Mouse (Mus musculus) erythroblast, embryonic 14.5 days (primary cell): ENCODE data around the gene Hdac8. TPM values are rescaled to one million over a fixed set of nuclear protein-coding genes. Genes with fewer than 3 reads are reported as not detected.

Experiments used
- H3K27me3 ChIP-seq: 2 replicates; pipeline ENCODE4 v1.6.1; 2012; ENCODE audit warnings: inconsistent platforms; ENCODE audit not compliant: control insufficient read depth
- H3K36me3 ChIP-seq: 2 replicates; pipeline ENCODE4 v1.6.1; 2012; ENCODE audit warnings: mild to moderate bottlenecking, inconsistent platforms; ENCODE audit not compliant: control insufficient read depth
- H3K4me1 ChIP-seq: 2 replicates; pipeline ENCODE4 v1.6.1; 2012; ENCODE audit warnings: inconsistent platforms; ENCODE audit not compliant: control insufficient read depth
- H3K4me3 ChIP-seq: replicated peaks from 2 replicates; pipeline ENCODE3; 2012; ENCODE audit warnings: moderate library complexity, mild to moderate bottlenecking, inconsistent platforms
- H3K9me3 ChIP-seq: 2 replicates; pipeline ENCODE4 v1.6.1; 2012; ENCODE audit warnings: low read length, inconsistent platforms, mixed read lengths; ENCODE audit not compliant: control insufficient read depth
- GATA1 ChIP-seq: IDR thresholded peaks from 2 replicates; pipeline ENCODE4 v1.6.1; 2012; ENCODE audit warnings: low read length, inconsistent platforms, mixed read lengths
- TAL1 ChIP-seq: IDR thresholded peaks from 3 replicates; pipeline ENCODE4 v1.6.1; 2012; ENCODE audit warnings: low read length, inconsistent platforms, mixed read lengths
- polyA plus RNA-seq: library from polyadenylated mRNA; stranded (reverse); fragments of >175 nt; gene quantifications from 2 replicates; pipeline ENCODE4 v1.2.3, GENCODE M21; 2012

The Hdac8 gene
- polyA plus RNA-seq, 1 experiment, result 0.10 TPM

DNA sequence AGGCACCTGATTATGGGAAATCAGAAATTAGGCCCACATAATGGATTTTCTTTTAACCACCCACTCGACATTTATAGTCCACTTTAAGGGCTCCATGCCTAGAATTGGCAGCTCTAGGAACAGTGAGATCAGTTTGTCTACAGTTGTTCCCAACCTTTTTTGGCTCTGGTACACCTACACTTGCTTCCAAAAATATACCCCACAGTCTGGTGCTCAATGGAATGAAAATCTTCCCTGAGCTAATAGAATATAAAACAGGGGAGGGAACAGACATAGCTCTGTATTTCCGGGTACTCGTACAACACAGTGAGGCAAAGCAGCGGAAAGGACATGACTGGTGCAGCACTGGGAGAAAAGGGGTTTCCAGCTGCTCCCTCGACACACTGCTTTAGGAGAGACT lies 29.6 kb downstream of the Hdac8 start:
- Histone ChIP-seq H3K4me3 (no peak overlapping the region), H3K4me1 (no peaks in the 10 kb centered on the region), H3K9me3 (no peaks in the 10 kb centered on the region), H3K27me3 (no peaks in the 10 kb centered on the region; the same call in 1 of the 2 replicates), H3K36me3 (no peaks in the 10 kb centered on the region)
- TF ChIP-seq GATA1 (no peak), TAL1 (no peak)

DNA sequence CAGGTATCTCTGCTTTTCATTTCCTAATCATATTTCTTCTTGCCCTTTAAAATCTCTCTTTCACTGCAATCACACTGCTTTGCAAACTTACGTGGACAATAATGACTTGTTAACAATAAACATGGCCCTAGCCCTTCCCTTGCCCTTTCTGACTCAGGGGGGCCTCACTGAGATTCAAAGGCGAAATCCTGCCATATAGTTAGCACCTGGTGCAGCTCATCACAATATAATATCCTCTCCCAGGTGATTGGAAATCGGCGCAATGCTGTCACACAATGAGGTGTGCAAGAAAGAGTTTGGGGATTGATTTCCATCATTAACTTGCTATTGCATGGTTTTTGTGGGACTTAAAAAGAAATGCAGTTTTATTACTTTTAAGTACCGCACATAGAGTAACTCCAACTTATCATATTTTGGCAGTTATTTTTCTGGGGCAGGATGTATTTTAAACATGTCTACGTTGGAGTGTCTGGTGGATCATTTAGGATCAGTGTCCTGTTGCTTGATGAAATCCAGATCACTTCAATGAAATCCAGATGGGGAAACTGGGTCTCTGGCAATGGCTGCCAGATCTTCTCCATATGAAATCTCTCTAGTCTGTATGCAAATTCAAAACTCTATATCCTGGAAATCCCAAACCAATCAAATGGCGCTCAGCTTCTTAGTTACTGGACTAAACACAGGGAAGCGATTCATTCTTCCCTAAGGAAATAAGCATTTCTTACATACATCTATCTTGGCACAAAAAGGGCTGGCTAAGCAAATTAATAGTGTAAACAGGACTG lies 86.6 kb downstream of the Hdac8 start:
- Histone ChIP-seq H3K36me3 (no peaks in the 10 kb centered on the region), H3K9me3 (no peaks in the 10 kb centered on the region), H3K27me3 (no peaks in the 10 kb centered on the region; the same call in 1 of the 2 replicates), H3K4me1 (no peaks in the 10 kb centered on the region), H3K4me3 (no peak overlapping the region)
- TF ChIP-seq GATA1 (no peak), TAL1 (no peak)

DNA sequence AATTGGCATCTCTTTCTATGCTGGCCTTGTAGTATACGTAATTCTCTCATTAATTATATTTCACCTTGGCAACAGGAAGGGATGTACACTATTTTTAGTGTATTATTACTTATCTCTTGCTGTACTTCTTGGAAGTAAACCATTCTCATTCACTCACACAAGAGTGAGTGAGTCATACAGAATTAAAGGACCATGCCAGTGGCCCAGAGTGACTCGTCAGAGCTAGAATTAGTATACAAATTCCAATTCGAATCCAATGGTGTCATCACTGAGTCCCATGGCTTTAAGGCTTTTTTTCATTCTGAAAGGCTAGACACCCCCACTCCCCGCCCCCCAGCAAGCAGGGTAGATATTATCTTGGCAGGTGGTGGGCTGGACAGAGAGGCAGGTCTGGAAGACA lies 88.2 kb downstream of the Hdac8 start:
- H3K36me3 ChIP-seq, result no peaks in the 10 kb centered on the region
- no peak for TF ChIP-seq TAL1
- TF ChIP-seq GATA1, result no peak
- H3K4me3 ChIP-seq, result no peak overlapping the region
- no peaks in the 10 kb centered on the region; the same call in 1 of the 2 replicates for H3K27me3 ChIP-seq
- no peaks in the 10 kb centered on the region for H3K4me1 ChIP-seq
- H3K9me3 ChIP-seq, result no peaks in the 10 kb centered on the region

DNA sequence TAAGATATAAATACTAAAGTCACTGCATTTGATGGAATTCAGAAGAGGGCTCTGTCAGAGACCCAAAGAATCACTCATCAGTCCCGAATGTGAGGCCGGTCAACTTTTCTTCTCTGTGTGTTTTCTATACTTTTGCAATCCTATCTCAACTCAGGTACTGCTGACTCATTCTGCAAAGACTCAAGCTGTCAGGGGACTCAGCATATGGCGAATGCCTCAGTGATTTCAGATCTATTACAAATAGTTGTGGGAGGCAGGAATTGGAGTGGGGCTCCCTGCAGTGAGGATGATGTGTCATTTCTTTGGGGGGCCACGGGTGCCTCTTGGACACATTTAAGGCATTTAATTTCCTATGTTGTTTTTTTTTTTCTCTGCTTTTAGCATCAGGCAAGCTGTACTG lies 88.8 kb downstream of the Hdac8 start:
- no peaks in the 10 kb centered on the region for H3K4me1 ChIP-seq
- H3K4me3 ChIP-seq, result no peak overlapping the region
- H3K36me3 ChIP-seq, result no peaks in the 10 kb centered on the region
- H3K9me3 ChIP-seq, result no peaks in the 10 kb centered on the region
- TF ChIP-seq TAL1, result no peak
- no peak for TF ChIP-seq GATA1
- no peaks in the 10 kb centered on the region; the same call in 1 of the 2 replicates for H3K27me3 ChIP-seq

DNA sequence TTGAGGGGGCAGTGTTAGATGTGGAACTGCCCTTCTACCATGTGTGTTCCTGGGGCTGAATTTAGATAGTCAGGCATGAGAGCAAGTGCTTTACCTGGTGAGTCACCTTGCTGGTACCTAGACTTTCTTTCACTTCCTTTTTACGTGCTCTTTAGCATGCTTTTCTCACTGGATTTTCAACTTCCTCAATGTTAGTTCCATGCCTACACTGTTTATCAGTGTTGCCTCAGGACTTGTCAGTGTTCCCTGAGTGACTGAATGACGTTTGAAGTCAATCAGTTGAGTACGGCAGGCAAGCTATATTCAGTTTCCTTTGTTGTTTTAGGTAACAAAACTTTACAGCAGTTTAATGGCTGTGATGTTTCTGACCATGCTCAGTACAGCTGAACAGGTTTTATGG lies 120.4 kb downstream of the Hdac8 start:
- Histone ChIP-seq H3K4me3 (no peak overlapping the region), H3K27me3 (peaks cover 4% of the 10 kb centered on the region; the same call in 1 of the 2 replicates), H3K4me1 (no peaks in the 10 kb centered on the region), H3K9me3 (no peaks in the 10 kb centered on the region), H3K36me3 (no peaks in the 10 kb centered on the region)
- TF ChIP-seq TAL1 (no peak), GATA1 (no peak)

DNA sequence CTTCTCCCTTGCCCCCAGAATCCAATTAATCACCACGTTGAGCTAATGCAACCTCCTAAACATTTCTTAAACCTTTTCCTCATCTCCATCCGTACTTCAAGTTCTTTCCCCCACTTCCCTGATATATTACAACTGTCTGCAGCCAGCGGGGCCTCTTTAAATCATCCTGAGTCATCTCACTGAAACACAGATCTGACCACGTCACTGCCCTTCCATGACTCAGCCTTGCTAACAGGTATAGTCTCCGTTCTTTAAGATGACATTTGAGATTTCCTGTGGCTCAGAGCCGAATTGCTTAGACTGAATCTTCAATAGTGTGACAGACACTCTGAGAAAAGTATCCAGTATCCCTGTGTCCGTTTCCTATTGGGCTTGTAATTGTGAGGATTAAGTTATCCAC lies 122.0 kb downstream of the Hdac8 start:
- H3K4me3 ChIP-seq, result no peak overlapping the region
- no peak for TF ChIP-seq GATA1
- no peak for TF ChIP-seq TAL1
- no peaks in the 10 kb centered on the region for H3K9me3 ChIP-seq
- H3K36me3 ChIP-seq, result no peaks in the 10 kb centered on the region
- peaks cover 4% of the 10 kb centered on the region; the same call in 1 of the 2 replicates for H3K27me3 ChIP-seq
- H3K4me1 ChIP-seq, result no peaks in the 10 kb centered on the region

DNA sequence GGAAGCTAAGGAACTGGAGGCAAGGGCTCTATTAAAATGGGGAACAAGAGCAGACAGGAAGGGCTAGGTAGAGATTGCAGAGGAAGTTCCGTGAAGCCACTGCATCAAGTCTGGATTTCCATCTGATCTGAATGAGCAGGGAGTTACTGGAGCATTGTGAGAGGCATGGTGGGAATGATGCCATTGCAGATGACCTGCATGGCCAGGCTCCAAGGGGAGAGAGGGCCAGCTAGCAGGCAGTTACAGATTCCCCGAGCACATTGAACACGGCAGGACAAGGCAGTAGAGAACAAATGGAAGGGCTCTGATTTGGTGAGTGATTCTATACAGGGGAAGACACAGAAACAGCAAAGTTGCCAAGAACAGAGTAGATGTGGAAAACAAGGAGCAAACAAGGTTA lies 138.6 kb downstream of the Hdac8 start:
- H3K4me1 ChIP-seq, result no peaks in the 10 kb centered on the region; the same call in 1 of the 2 replicates
- 0 out of 2 replicates have a peak, but pooled peaks cover 2% of the 10 kb centered on the region for H3K27me3 ChIP-seq
- H3K9me3 ChIP-seq, result no peaks in the 10 kb centered on the region

DNA sequence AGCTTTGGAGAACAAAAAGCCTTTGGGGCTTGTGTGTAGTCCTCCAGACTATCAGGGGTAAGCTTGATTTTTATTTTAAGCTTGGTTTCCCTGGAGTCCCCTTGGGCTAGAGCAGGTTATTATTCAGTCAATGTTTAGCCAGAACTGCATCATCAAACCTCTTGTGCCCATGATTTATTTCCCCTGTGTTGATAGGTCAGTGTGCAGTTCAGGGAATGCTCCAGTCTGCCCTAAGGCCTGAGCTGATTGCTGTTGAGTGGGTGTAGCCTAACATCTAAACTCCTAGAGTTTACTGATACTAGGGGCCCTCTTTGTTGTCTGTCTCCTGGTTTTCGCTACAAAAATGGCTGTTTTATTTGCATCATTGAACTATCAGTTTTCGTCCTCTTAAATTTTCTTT lies 142.9 kb downstream of the Hdac8 start:
- Histone ChIP-seq H3K4me1 (no peaks in the 10 kb centered on the region; the same call in 1 of the 2 replicates), H3K36me3 (no peaks in the 10 kb centered on the region), H3K9me3 (no peaks in the 10 kb centered on the region), H3K4me3 (no peak overlapping the region), H3K27me3 (no peaks in the 10 kb centered on the region)
- no peak for TF ChIP-seq TAL1
- no peak for TF ChIP-seq GATA1

More for the DNA sequence above, 138.6 kb downstream of the Hdac8 start:
- Histone ChIP-seq H3K36me3 (no peaks in the 10 kb centered on the region), H3K4me3 (no peak overlapping the region)
- TF ChIP-seq GATA1 (no peak), TAL1 (no peak)

DNA sequence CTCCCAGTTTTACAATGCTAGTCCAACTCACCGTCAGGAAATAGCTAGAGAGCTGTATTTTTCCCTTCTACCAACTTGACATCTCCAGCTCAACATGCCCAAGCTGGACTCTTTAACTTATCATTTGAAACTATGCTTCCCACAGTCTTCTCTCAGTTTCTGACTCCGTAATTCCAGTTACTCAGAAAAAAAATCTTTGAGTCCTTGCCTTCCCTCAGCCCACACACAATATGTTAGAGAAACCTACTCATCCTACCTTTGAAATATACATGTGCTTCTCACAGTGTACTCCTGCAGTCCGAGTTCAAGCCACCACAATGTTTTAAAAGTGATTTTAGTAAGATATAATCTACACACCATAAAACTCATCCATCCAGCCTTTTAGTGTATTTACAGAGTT lies 151.7 kb downstream of the Hdac8 start:
- no peak for TF ChIP-seq TAL1
- no peak for TF ChIP-seq GATA1
- no peaks in the 10 kb centered on the region for H3K36me3 ChIP-seq
- no peaks in the 10 kb centered on the region for H3K4me1 ChIP-seq
- H3K27me3 ChIP-seq, result no peaks in the 10 kb centered on the region
- no peak overlapping the region for H3K4me3 ChIP-seq
- H3K9me3 ChIP-seq, result no peaks in the 10 kb centered on the region
